Mouse (Mus musculus): ENCODE data around the gene Acsm5. TPM values are rescaled to one million over a fixed set of nuclear protein-coding genes. Genes with fewer than 3 reads are reported as not detected.

The Acsm5 gene
- not detected in 2 replicates for polyA plus RNA-seq (2012; rRNA removed)
- polyA plus RNA-seq (2014; fragmentation: Nextera tagmentation; extraction: Ambion mirVana): not detected in 2 replicates

DNA sequence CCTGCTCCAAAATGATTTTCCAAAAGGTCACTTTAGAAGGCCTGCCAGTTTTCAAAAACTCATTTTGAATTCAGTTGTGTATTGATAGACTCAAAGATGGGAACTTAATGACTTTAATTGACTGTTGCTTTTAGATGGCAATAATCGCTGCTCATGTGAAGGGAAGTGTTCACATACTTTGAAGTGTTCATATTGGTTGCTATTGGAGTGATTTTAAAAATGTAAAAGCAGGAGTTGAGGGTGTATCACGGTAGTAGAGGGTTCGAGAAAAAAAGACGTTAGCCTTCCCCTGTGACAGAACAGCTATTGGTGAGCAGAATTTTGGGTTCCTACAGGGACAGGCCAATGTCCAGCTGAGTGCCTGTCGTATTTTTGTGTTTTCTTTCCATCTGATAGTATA, at the start of gene Acsm5:
Gene Acsm5, plus strand, starts transcription at position 301 of the 400 bp plus-strand sequence.
- H3K4me1 ChIP-seq (ENCODE audit: control insufficient read depth, insufficient read depth, low read length): no peaks in the 10 kb centered on the region
- H3K9me3 ChIP-seq (ENCODE audit: control insufficient read depth, low read length): no peaks in the 10 kb centered on the region
- ATAC-seq (ENCODE audit: low FRiP score, low read depth) (no peak), DNase-seq (ENCODE audit: low spot score) (no peak)
- no peak within 1 kb of the TSS for H3K27ac ChIP-seq (replicated peaks; ENCODE audit: low read depth, low read length)
- TF ChIP-seq POLR2A (IDR thresholded peaks at IDR 0.05; ENCODE audit: borderline replicate concordance, extremely low read depth, insufficient read depth, insufficient read length): no peak
- 68% methylated on average over 5 of the region's 5 CpGs for WGBS
- H3K36me3 ChIP-seq (ENCODE audit: control insufficient read depth, insufficient read depth, low read length): no peaks in the 10 kb centered on the region
- no peak within 1 kb of the TSS for H3K4me2 ChIP-seq (replicated peaks; ENCODE audit: low read depth, low read length, severe bottlenecking)
- no peak within 1 kb of the TSS for H3K9ac ChIP-seq (ENCODE audit: low read depth, low read length, severe bottlenecking)
- H3K27me3 ChIP-seq (ENCODE audit: control insufficient read depth, insufficient read depth, low read length): no peaks in the 10 kb centered on the region
- H3K4me3 ChIP-seq (replicated peaks; ENCODE audit: low read length): no peak within 1 kb of the TSS

- no peak for TF ChIP-seq POLR2A (IDR thresholded peaks at IDR 0.05; ENCODE audit: borderline replicate concordance, extremely low read depth, insufficient read depth, insufficient read length)
- no peaks in the 10 kb centered on the region for H3K27me3 ChIP-seq (ENCODE audit: control insufficient read depth, insufficient read depth, low read length)
- 72% methylated on average over 33 of the region's 33 CpGs for WGBS
- no peak overlapping the region for H3K4me3 ChIP-seq (replicated peaks; ENCODE audit: low read length)
- ATAC-seq (ENCODE audit: low FRiP score, low read depth): no peak
- H3K4me1 ChIP-seq (ENCODE audit: control insufficient read depth, insufficient read depth, low read length): no peaks in the 10 kb centered on the region
- no peaks in the 10 kb centered on the region for H3K9me3 ChIP-seq (ENCODE audit: control insufficient read depth, low read length)
- H3K27ac ChIP-seq (replicated peaks; ENCODE audit: low read depth, low read length): no peak overlapping the region
- no peaks in the 10 kb centered on the region for H3K36me3 ChIP-seq (ENCODE audit: control insufficient read depth, insufficient read depth, low read length)
- H3K9ac ChIP-seq (ENCODE audit: low read depth, low read length, severe bottlenecking): no peak overlapping the region
- H3K4me2 ChIP-seq (replicated peaks; ENCODE audit: low read depth, low read length, severe bottlenecking): no peak overlapping the region
- DNase-seq (ENCODE audit: low spot score): no peak
Measured at GRCm38 (mm10) chr7:119476500-119477389, 42.5 kb upstream of the Acsm5 start.

DNA sequence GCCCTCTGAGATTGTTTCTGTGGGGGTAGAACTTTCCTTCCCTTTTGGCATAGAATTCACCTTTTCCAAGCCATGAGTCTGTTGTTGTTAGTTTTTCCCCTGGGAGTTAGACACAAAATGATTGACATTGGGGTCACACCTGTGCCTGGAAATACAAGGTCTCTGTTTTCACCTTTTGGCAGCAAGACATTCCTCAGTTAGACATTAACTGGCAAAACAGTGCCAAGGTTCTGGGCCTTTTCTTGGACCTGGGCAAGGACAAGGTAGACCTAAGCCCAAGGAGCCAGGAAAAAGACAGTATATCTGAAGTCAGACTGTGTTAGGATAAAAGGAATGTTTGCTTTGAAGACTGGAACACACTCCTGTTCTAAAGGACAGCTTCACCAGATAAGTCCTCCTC, 40.0 kb upstream of the Acsm5 start, which contains the start of gene Umod:
Gene Umod, minus strand, starts transcription at position 27 of the 400 bp plus-strand sequence.
- Histone ChIP-seq H3K9ac (ENCODE audit: low read depth, low read length, severe bottlenecking) (no peak within 1 kb of the TSS), H3K27me3 (ENCODE audit: control insufficient read depth, insufficient read depth, low read length) (no peaks in the 10 kb centered on the region), H3K36me3 (ENCODE audit: control insufficient read depth, insufficient read depth, low read length) (no peaks in the 10 kb centered on the region), H3K4me3 (replicated peaks; ENCODE audit: low read length) (no peak within 1 kb of the TSS), H3K4me2 (replicated peaks; ENCODE audit: low read depth, low read length, severe bottlenecking) (no peak within 1 kb of the TSS), H3K9me3 (ENCODE audit: control insufficient read depth, low read length) (no peaks in the 10 kb centered on the region), H3K27ac (replicated peaks; ENCODE audit: low read depth, low read length) (no peak within 1 kb of the TSS), H3K4me1 (ENCODE audit: control insufficient read depth, insufficient read depth, low read length) (no peaks in the 10 kb centered on the region)
- ATAC-seq (ENCODE audit: low FRiP score, low read depth) (no peak), DNase-seq (ENCODE audit: low spot score) (no peak)
- TF ChIP-seq POLR2A (IDR thresholded peaks at IDR 0.05; ENCODE audit: borderline replicate concordance, extremely low read depth, insufficient read depth, insufficient read length): no peak

DNA sequence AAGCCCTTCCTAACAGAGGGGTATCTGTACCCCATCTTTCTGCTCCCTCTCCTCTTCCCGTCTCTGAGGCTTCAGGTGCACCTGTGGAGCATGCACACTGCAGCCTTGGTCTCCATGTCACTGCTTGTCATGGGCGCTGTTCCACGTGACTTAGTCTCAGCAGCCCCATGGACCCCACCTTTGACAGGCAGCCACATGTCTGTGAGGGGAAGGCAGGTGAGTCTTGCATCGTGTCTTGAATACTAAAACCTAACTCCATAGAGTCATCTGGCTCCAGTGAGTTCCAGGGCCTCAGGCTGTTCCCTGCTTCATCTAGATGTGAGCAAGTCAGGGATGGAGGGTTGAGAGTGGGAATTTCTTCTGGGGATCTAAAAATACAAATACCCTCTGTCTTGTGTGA, 35.1 kb upstream of the Acsm5 start:
- 67% methylated on average over 4 of the region's 4 CpGs for WGBS

DNA sequence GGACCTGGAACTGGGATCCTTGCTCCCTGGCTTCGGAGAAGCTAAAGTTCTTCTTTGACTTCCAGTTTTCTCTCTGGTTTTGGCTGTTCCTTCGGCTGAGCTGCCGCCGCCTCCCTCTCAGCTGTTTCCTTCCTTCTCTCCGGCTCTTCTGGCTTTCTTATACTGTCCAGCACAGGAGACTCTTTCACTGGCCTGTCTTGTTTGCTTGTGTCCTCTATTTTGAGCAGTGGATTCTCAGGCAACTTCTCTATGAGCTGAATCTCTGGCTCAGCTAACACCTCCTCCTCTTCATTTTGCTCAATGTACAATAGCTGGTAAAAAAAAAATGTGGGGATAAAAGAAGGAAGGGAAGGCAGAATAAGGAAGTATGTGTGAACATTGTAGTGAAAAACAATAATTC, 32.6 kb upstream of the Acsm5 start:
- no peak for ATAC-seq (ENCODE audit: low FRiP score, low read depth)
- WGBS: 86% methylated on average over 5 of the region's 5 CpGs

More for the DNA sequence above, 35.1 kb upstream of the Acsm5 start:
- no peak overlapping the region for H3K4me2 ChIP-seq (replicated peaks; ENCODE audit: low read depth, low read length, severe bottlenecking)
- no peak overlapping the region for H3K9ac ChIP-seq (ENCODE audit: low read depth, low read length, severe bottlenecking)
- no peaks in the 10 kb centered on the region for H3K36me3 ChIP-seq (ENCODE audit: control insufficient read depth, insufficient read depth, low read length)
- TF ChIP-seq POLR2A (IDR thresholded peaks at IDR 0.05; ENCODE audit: borderline replicate concordance, extremely low read depth, insufficient read depth, insufficient read length): no peak
- DNase-seq (ENCODE audit: low spot score): no peak
- no peak overlapping the region for H3K4me3 ChIP-seq (replicated peaks; ENCODE audit: low read length)
- H3K27me3 ChIP-seq (ENCODE audit: control insufficient read depth, insufficient read depth, low read length): no peaks in the 10 kb centered on the region
- no peaks in the 10 kb centered on the region for H3K4me1 ChIP-seq (ENCODE audit: control insufficient read depth, insufficient read depth, low read length)
- ATAC-seq (ENCODE audit: low FRiP score, low read depth): no peak
- no peak overlapping the region for H3K27ac ChIP-seq (replicated peaks; ENCODE audit: low read depth, low read length)
- H3K9me3 ChIP-seq (ENCODE audit: control insufficient read depth, low read length): no peaks in the 10 kb centered on the region

More for the DNA sequence above, 32.6 kb upstream of the Acsm5 start:
- Histone ChIP-seq H3K27ac (replicated peaks; ENCODE audit: low read depth, low read length) (no peak overlapping the region), H3K4me1 (ENCODE audit: control insufficient read depth, insufficient read depth, low read length) (no peaks in the 10 kb centered on the region), H3K27me3 (ENCODE audit: control insufficient read depth, insufficient read depth, low read length) (no peaks in the 10 kb centered on the region), H3K4me3 (replicated peaks; ENCODE audit: low read length) (no peak overlapping the region), H3K9ac (ENCODE audit: low read depth, low read length, severe bottlenecking) (no peak overlapping the region), H3K9me3 (ENCODE audit: control insufficient read depth, low read length) (no peaks in the 10 kb centered on the region), H3K36me3 (ENCODE audit: control insufficient read depth, insufficient read depth, low read length) (no peaks in the 10 kb centered on the region), H3K4me2 (replicated peaks; ENCODE audit: low read depth, low read length, severe bottlenecking) (no peak overlapping the region)
- no peak for TF ChIP-seq POLR2A (IDR thresholded peaks at IDR 0.05; ENCODE audit: borderline replicate concordance, extremely low read depth, insufficient read depth, insufficient read length)
- no peak for DNase-seq (ENCODE audit: low spot score)
